Mouse (Mus musculus): ENCODE data around the gene Tspyl4. TPM values are rescaled to one million over a fixed set of nuclear protein-coding genes. Genes with fewer than 3 reads are reported as not detected.
"Not testable (repeated sequence)": the region's sequence is repeated elsewhere in the genome, so short reads cannot be mapped to it uniquely, and the experiment has no call there.

Tspyl4 gene
- total RNA-seq (2021) (10 to 100 TPM; 14.9 to 23.0 TPM), polyA plus RNA-seq (2012; rRNA removed) (3.2 and 3.9 TPM in 2 replicates)
- long read RNA-seq, transcript Tspyl4-201 (1 exons, 3,879 nt): major isoform, 12 of 14 reads
- long read RNA-seq, partial matches to known transcripts: 0 of 14 reads
- long read RNA-seq, other reads (novel, unspliced or antisense): 1 of 14 reads

DNA sequence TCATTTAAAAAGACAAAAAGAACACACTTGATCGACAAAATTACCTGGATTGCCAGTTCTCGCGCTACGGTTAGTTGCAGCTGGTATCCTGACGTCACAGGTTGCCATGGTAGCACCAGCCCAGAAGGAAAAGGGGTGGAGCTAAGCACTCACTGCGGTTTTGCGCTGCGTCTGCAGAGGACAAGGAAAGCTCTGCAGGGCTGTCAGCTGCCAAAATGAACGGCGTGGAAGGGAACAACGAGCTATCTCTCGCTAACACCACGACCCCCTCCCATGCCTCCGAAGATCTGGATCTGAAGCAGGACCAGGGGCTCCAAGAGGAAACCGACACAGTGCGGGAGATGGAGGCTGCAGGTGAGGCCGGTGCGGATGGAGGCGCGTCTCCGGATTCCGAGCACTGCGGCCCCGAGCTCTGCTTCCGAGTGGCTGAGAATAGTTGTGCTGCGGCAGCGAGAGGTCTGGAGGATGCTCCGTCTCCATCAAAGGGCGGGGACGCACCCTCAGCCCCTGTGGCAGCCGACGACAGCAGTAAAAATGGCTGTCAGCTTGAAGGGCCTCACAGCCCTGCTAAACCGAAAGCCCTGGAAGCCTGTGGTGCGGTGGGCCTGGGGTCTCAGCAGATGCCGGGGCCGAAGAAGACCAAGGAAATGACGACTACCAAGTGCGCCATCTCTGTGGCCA is at the start of gene Tspyl4:
TSS of gene Tspyl4 (plus strand) at position 144 of the 681 bp plus-strand sequence.
- DNase-seq: peak; percentile 92

DNA sequence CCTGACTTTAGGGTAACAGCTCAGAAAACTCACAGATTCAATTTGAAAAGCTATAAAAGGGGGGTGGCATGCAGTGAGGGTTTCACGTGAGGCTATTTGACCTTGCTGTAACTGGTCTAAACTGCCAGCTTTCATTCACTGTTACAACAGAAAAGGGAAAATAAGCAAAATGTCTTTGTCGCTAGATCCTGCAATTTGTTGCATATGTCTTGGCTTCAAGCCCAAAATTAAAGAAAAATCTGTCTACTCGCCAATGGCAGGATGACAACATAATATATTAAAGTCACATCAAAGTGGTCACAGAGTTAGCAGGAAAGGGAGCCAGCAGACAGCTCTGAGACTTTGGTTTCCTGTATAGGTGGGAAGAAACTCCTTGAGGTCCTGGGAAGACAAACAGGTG is 49.5 kb upstream of the Tspyl4 start:
- no peak for DNase-seq

DNA sequence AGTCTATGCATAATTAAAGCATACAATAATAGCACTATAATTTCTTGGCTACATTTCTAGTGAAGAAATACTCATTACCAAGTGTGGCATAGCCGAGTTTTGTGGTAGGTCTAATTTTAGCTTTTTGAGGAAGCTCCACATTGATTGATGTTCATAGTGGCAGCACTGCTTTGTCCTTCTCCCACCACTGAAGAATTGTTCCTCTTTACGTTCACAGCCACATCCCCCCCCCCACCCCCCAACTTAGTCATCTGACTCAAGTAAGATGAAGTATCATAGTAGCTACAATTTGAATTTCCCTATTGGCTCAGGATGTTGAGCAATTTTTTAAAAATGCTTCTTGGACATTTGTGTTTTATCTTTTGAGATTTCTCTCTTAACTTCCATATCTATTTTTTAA is 47.6 kb upstream of the Tspyl4 start:
- DNase-seq: no peak

DNA sequence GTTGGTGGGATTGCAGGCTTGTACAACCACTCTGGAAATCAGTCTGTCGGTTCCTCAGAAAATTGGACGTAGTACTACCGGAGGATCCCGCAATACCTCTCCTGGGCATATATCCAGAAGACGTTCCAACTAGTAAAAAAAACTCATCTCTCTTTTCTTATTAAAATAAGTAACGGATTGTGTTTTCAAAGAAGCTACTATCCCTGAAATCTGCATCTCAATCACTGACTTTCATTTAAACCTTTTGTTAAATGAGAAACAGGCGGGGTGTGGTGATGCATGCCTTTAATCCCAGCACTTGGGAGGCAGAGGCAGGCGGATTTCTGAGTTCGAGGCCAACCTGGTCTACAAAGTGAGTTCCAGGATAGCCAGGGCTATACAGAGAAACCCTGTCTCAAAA is 44.4 kb upstream of the Tspyl4 start:
- DNase-seq: not testable (repeated sequence)

DNA sequence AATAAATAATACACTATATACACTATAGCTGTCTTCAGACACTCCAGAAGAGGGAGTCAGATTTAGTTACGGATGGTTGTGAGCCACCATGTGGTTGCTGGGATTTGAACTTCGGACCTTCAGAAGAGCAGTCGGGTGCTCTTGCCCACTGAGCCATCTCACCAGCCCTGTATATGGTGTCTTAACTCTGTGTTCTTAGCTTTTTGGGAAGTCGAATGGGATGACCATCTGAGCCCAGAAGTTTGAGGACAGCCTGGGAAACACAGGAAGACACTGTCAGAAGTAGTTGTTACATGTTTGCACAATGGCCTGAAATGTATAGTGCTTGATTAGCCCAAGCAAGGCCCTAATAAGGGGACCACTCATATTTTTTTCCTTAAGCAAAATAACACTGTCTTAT is 32.1 kb upstream of the Tspyl4 start:
- DNase-seq: no peak

DNA sequence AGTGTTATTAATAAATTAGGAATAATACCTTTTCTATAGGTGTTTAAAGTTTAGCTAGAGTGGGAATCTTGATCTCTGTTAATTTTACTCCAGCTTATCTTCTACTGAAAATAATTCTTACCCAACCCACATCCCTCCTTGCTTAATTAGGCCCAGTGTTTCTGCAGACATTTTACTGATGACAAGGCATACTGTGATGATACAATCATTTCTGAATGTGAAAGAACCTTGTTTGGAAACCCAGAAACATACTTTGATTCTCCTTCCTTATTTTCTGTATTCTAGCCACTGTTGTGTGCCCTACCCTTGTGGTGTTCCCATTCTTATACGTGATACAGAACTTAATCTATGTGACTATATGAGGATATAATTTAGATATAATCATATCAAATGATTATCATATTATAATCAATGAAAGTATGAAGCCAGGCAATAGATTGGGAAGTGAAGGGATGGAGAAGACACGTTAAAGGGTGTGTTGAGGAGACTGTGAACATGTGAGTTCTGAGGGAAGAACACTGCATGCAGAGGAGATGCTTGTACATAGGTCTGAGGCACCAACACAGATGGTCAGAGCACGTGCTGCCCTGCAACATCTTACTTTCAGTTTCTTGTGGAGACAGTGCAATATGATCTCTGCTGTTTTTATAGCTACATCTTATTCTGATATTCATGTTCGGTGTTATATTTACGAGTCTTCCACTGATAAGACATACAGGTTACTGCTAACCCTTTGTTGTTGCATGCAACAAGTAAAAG is 29.8 kb upstream of the Tspyl4 start:
- no peak for DNase-seq

DNA sequence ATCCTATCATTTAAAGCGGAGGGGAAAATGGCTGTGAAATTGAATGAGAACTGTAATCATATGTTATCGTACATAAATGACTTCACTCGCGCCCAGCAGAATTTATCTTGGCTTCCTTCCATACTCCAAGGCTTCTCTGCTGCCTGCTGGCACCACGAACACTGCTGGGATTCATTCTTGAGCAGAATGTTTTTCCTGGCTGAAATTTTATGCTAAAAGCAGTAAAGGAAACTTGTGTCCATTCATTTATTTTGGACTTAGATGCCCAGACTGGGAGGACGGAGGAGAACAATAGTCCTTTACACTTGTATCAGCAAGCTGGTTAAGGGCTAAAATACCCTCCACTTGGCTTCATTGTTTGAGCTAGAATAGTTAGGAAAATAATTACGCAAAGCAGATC is 25.6 kb upstream of the Tspyl4 start:
- DNase-seq: peak; percentile 26

DNA sequence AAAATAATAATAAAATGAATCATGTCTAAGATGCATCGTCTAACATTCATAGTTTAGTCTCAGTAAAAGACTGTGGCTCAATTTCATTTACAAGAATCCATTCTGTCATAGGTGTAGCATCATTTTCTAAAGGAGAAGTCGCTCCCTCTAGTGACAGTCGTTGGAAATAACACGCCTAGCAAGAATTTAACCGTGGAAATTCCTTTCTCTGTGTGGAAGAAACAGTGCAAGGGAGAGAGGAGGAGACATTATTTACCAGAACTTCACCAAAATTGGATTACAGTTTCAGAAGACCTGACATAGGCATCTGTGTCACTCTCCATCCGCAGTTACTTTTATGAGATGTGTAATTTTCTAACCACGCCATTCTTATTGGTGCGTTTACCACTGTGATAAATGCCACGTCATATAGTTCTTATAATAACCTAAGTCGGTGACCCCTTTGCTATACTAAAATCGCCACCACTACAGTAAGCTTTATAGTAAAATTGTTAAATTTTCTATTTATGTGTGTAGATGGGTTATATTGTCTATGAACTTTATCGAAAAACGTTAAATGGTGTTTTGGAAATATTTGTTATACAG is 16.6 kb upstream of the Tspyl4 start:
- peak; percentile 55 for DNase-seq

DNA sequence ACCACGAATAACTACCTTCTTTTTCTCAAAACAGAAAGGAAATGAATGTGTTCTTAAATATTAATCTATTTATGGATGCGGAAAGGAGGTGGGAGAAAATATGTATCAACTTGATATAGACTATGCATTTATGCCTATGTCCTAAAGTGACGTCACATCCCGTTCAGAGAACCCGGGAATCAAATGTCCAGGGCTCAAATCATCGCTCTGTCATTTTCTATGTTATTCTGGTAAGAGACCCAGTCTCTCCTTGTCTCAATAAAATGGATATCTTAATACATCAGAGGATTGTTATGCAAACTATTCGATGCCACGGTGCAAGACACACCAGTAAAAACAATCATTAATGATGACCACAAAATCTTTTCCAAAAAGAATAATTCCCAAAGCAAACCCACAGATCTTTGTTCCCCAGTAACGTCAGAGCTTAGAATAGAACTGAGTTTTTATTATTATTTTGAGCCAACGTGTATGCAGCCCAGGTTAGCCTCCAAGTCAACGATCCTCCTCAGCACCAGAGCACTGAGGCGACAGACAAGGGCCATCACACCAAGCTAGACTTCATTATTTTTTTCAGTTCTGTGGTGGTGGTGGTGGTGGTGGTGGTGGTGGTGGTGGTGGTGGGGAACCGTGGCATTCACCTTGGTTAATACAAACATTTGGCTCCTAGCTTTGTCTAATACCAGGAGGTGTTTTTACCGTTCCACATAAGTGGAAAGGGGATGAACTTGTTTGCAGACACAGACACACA is 15.9 kb upstream of the Tspyl4 start:
- DNase-seq: no peak

DNA sequence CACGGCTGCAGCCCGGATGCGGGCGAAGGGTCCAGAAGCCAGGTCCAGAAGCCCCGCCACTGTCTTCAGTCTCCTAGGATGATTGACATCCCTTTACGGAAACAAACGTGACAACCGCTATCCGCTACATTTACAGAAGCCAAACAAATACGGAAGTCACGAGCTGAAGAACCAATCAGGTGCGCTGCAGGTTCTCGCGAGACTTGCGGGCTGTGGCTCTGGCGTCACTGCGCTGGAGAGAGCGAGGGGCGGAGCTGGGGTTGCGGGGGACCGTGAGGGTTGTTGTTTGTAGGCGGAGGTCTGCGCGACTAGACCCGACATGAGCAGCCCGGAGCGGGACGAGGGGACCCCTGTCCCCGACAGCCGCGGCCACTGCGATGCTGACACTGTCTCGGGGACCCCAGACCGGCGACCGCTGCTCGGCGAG is 15.3 kb upstream of the Tspyl4 start, which contains the start of gene Tspyl1:
TSS of gene Tspyl1 (plus strand) at position 229 of the 427 bp plus-strand sequence.
- peak; percentile 97 for DNase-seq

DNA sequence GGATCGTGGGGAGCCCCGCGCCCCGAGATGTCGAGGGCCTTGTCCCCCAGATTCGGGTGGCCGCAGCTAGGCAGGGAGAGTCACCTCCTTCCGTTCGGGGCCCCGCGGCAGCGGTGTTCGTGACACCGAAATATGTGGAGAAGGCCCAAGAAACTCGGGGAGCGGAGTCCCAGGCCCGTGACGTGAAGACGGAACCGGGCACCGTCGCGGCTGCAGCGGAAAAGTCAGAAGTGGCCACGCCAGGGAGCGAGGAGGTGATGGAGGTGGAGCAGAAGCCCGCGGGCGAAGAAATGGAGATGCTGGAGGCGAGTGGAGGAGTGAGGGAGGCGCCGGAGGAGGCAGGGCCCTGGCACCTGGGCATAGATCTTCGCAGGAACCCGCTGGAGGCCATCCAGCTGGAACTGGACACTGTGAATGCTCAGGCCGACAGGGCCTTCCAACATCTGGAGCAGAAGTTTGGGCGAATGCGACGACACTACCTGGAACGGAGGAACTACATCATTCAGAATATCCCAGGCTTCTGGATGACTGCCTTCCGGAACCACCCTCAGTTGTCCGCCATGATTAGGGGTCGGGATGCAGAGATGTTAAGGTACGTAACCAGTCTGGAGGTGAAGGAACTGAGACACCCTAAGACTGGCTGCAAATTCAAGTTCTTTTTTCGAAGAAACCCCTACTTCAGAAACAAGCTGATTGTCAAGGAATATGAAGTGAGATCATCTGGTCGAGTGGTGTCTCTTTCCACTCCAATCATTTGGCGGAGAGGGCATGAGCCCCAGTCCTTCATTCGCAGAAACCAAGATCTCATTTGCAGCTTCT is 14.6 kb upstream of the Tspyl4 start:
- peak; percentile 69 for DNase-seq

DNA sequence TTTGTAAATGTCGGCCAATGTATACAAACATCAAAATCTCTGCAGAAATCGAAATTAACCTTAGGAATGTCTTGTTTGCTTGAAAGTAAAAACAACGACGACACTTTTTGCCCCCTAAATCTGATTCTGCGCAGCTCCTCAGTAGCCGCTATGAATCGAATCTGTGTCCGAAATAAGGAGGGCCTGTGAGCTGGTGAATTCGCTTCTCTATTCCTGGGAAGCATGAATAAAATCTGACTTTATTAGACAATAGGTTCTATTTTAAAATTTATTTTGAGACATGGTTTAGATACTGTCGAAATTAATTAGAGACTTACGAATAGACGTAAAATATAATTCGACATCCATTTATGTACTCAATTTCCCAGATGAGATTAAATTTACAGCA is 337 bp upstream of the Tspyl4 start:
- DNase-seq: no peak

DNA sequence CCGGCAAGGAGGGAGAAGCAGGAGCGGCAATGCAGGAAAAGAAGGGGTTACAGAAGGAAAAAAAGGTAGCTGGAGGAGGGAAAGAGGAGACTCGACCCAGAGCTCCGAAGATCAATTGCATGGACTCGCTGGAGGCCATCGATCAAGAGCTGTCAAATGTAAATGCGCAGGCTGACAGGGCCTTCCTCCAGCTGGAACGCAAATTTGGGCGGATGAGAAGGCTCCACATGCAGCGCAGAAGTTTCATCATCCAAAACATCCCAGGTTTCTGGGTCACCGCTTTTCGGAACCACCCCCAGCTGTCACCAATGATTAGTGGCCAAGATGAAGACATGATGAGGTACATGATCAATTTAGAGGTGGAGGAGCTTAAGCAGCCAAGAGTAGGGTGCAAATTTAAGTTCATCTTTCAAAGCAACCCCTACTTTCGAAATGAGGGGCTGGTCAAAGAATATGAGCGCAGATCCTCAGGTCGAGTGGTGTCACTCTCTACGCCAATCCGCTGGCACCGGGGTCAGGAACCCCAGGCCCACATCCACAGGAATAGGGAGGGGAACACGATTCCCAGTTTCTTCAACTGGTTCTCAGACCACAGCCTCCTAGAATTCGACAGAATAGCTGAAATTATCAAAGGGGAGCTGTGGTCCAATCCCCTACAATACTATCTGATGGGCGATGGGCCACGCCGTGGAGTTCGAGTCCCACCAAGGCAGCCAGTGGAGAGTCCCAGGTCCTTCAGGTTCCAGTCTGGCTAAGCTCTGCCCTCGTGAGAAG is 925 bp downstream of the Tspyl4 start:
- peak; percentile 40 for DNase-seq

DNA sequence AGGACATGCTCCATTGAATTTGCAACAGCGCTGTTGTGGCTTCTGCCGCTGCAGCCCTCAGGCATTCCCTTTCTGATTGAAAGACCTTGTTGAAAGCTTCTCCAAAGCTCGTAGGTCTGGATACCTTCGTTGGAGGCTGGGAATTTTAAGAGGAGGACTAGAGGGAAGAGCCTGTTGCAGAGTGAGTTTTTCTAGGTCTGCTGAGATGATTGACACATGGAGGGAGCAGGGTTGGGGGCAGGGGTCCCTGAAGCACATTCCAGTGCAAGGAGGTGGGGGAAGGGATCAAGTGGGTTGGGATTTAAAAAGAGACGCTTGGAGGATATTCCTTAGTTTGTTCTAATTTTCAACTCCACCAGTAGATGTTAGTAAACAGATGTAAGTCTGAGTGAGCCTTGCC is 3.1 kb downstream of the Tspyl4 start:
- no peak for DNase-seq

DNA sequence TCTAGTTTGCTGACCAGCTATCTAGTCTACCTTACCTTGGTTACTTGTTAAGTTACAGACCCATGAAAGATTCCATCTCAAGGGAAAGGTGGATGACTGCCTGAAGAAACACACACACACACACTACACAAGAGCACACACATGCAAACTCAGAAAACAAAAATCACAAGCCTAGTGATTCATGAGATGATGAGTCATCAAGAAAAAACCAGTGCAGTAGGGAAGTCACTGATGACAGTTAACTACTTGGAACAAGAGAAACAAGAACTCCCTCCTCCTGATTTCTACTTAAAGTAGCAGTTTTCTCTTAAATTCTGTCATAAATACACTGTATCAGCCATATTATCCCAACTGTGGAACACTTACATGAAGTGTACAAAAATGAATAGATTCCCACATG is 9.8 kb downstream of the Tspyl4 start:
- no peak for DNase-seq

DNA sequence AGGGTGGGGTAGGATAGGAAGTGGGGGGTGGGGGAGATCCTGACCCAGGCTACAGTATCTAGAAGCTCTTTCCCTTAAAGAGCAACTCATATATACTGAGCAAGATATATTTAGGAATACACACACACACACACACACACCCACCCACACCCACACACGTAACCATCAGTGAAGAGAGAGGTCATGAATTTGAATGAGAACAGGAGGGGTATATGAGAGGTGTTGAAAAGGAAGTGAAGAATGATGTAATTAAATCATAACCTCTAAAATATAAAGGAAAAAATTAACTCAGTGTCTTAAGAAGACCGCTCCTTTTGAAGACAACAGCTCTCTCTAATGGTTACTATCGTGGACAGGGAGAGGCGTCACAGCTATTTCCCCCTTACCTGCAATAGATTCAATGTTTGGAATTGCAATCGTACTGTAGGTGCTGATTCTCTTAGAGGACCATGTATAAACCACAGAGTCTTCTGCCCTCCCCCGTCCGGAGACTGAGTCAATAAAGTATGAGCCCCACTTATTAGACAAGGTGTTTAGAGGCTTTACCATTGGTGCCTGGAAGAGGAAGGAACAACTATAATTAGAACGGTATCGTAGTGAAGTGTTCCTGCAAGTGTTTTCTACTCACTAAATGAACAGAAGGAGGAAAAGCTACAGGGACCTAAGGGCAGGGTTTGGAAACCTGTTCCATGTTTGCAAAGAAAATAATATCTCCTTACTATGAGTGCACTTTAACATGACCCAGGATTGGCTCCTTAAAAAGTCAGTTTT is 12.9 kb downstream of the Tspyl4 start:
- no peak for DNase-seq

DNA sequence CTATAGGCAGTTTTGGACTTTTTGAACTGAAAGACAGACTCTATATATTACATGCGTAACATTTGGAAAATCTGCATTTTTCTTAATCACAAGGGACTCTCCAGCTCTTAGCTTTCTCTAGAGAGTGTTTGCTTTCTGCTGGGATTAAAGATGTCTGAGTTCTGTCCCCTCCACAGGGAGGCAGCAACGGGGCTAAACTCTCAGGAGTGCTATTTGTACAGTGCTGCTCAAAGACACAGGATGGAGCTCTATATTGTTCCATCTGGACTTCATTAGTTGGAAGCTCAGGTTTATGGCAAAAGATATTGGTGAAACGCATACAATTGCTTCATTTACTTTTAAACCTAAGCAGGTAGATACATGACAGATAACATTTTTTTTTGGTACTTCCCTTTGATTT is 15.3 kb downstream of the Tspyl4 start:
- DNase-seq: no peak

DNA sequence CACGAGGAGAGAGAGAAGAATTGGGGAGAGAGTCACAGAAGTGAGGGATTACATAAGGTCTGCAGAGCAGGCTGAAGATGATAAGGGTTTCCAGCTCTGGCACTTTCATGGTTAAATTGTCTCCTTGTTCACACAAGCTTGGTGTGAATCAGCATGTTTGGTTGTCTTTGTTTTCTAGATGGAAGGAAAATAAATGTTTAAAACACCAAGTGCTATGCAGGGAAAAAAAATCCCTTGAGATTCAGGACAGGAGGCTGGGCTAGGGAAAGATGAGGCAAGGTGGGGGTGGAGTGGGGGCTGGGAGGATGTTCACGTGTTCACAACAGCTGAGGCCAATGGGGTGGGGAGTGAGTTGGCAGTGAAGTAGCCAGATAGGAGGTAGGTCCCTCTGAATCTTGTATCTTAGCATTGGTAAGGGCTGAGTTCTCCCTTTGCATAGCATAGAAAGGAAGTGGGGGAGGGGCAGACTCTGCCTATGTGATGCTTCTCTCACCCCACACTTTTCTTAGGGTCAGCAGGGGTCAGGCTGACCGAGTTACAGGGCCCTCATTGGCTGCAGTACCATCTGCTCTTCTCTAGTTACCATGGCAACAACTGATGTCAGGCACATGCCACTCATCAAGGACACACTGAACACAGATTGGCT is 19.5 kb downstream of the Tspyl4 start:
- DNase-seq: peak; percentile 9

DNA sequence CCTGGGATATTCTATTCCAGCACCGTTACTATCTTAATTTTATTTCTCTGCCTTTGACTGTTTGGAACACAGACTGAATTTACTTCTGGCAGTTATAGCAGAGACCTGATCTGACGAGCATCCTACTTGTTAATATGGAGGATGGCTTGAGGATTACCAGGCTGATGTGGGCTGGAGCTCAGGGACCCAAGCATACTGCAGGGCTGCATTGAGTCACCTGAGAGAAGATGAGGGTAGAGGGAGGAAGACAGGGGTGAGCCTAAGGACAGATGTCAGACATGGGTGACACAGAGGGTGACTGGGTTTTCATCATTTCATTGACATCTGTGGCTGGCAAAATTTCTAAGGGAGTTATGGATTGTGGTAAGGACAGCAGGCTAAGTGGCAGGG is 20.0 kb downstream of the Tspyl4 start:
- DNase-seq: no peak
